Mouse (Mus musculus) midbrain, embryonic 11.5 days (tissue): Measurements from ENCODE around the gene Bahcc1. TPM values are rescaled to one million over a fixed set of nuclear protein-coding genes. Genes with fewer than 3 reads are reported as not detected.
A peak's percentile ranks its signal among the peaks of the same experiment; 100 is the strongest.

ENCODE experiments used
- ATAC-seq: fragments of 200-750 bp; cut with Nextera tagmentation; 2 replicates; pipeline ENCODE4 v1.8.0; 2017; ENCODE audit warnings: moderate TSS enrichment, moderate library complexity; ENCODE audit not compliant: low FRiP score
- DNase-seq: peaks from one replicate; pipeline ENCODE4 v3.0.0; 2015; ENCODE audit warnings: low spot score; ENCODE audit errors: missing footprints
- H3K27ac ChIP-seq: fragments of 300-500 bp; sonication (generic); 2 replicates; pipeline ENCODE4 v1.5.1; 2014; ENCODE audit warnings: low read depth, low read length
- H3K27me3 ChIP-seq: fragments of 300-500 bp; sonication (generic); 2 replicates; pipeline ENCODE4 v1.6.1; 2014; ENCODE audit warnings: mild to moderate bottlenecking, low read length, moderate library complexity, mixed read lengths; ENCODE audit not compliant: control insufficient read depth, insufficient read depth
- H3K36me3 ChIP-seq: fragments of 300-500 bp; sonication (generic); 2 replicates; pipeline ENCODE4 v1.6.1; 2014; ENCODE audit warnings: mild to moderate bottlenecking, low read length, moderate library complexity, mixed read lengths; ENCODE audit not compliant: control insufficient read depth, insufficient read depth
- H3K4me1 ChIP-seq: fragments of 300-500 bp; sonication (generic); 2 replicates; pipeline ENCODE4 v1.6.1; 2014; ENCODE audit warnings: low read length; ENCODE audit not compliant: control insufficient read depth, insufficient read depth
- H3K4me2 ChIP-seq: fragments of 300-500 bp; sonication (generic); 2 replicates; pipeline ENCODE4 v1.6.1; 2014; ENCODE audit warnings: mild to moderate bottlenecking, moderate library complexity
- H3K4me3 ChIP-seq: fragments of 300-500 bp; sonication (generic); 2 replicates; pipeline ENCODE4 v1.5.1; 2014; ENCODE audit warnings: low read depth, low read length
- H3K9ac ChIP-seq: fragments of 300-500 bp; sonication (generic); 2 replicates; pipeline ENCODE4 v1.6.1; 2014; ENCODE audit warnings: low read length
- H3K9me3 ChIP-seq: fragments of 300-500 bp; sonication (generic); 2 replicates; pipeline ENCODE4 v1.6.1; 2016; ENCODE audit warnings: low read length; ENCODE audit not compliant: control insufficient read depth
- WGBS: fragments of 180-500 bp; shearing (Covaris S2); extraction: QIAGEN DNeasy Blood & Tissue Kit; methylation state at CpG from one replicate; pipeline ENCODE4 v1.1.7; 2014; 5-methylcytosine and 5-hydroxymethylcytosine counted together
- polyA plus RNA-seq: library from polyadenylated mRNA; unstranded; fragments of >200 nt; fragmentation: Nextera tagmentation; extraction: Ambion mirVana; gene quantifications from 2 replicates; pipeline ENCODE4 v1.2.1, GENCODE M21; 2014

Bahcc1 gene
- polyA plus RNA-seq, 1 experiment from 2014 or later: 20.6 TPM

- peak; percentile 90 for DNase-seq
These were observed 5.1 kb upstream of the Bahcc1 start for GRCm38 (mm10) chr11:120227571-120228051.

GRCm38 (mm10) chr11:120228116-120228890, 4.4 kb upstream of the Bahcc1 start:
- peak overlapping the region; percentile 97 for H3K4me3 ChIP-seq
- no peaks in the 10 kb centered on the region for H3K9me3 ChIP-seq
- peak overlapping the region; percentile 35 for H3K27ac ChIP-seq

More at GRCm38 (mm10) chr11:120227571-120228051, 5.1 kb upstream of the Bahcc1 start:
- peak overlapping the region; percentile 99 for H3K9ac ChIP-seq
- 14% methylated on average over 8 of the region's 8 CpGs for WGBS
- no peaks in the 10 kb centered on the region for H3K36me3 ChIP-seq
- H3K4me2 ChIP-seq: peak overlapping the region; percentile 99
- no peak for ATAC-seq
- H3K27me3 ChIP-seq: no peaks in the 10 kb centered on the region
- H3K27ac ChIP-seq: peak overlapping the region; percentile 35
- H3K4me1 ChIP-seq: peaks cover 71% of the 10 kb centered on the region
- peak overlapping the region; percentile 9 for H3K4me3 ChIP-seq
- H3K9me3 ChIP-seq: no peaks in the 10 kb centered on the region

DNA sequence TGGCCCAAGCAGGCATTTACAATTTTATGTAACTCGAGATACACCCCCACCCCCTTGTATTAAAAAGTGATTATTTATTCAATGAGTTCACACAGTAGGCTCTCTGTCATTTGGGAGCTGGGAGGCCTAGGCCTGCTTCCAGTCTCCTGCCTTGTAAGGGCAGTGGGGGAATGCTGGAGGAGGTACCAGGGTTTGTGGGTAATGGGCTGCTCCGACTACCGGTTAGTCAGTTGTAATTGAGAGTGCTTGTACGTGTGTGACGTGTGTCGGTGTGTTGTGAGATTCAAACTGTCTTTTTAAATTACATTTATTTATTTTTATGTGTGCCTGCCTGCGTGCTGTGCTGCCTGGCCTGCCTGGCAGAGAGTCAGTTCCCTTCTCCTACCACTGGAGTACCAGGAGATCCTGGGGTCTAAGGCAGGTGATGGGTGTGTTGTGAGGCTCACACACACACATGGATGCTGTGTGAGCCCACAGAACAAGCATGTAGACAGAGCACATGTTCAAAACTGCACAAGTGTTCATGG, 3.8 kb upstream of the Bahcc1 start:
- DNase-seq (peak; percentile 94), ATAC-seq (no peak)
- H3K4me3 ChIP-seq: peak overlapping the region; percentile 97
- peak overlapping the region; percentile 99 for H3K9ac ChIP-seq
- no peak overlapping the region; the same call in 1 of the 2 replicates for H3K27ac ChIP-seq
- H3K4me1 ChIP-seq: peaks cover 64% of the 10 kb centered on the region
- no peaks in the 10 kb centered on the region for H3K9me3 ChIP-seq
- H3K36me3 ChIP-seq: no peaks in the 10 kb centered on the region
- 22% methylated on average over 7 of the region's 7 CpGs for WGBS
- H3K27me3 ChIP-seq: no peaks in the 10 kb centered on the region
- peak overlapping the region; percentile 99 for H3K4me2 ChIP-seq

More at GRCm38 (mm10) chr11:120228116-120228890, 4.4 kb upstream of the Bahcc1 start:
- peak; percentile 90 for DNase-seq
- WGBS: 31% methylated on average over 9 of the region's 9 CpGs
- Histone ChIP-seq H3K4me2 (peak overlapping the region; percentile 99), H3K36me3 (no peaks in the 10 kb centered on the region), H3K27me3 (no peaks in the 10 kb centered on the region), H3K4me1 (peaks cover 70% of the 10 kb centered on the region), H3K9ac (peak overlapping the region; percentile 99)
- ATAC-seq: no peak

GRCm38 (mm10) chr11:120229861-120230751, 2.6 kb upstream of the Bahcc1 start:
- 2% methylated on average over 42 of the region's 42 CpGs for WGBS
- ATAC-seq (no peak), DNase-seq (peak; percentile 98)
- no peaks in the 10 kb centered on the region for H3K9me3 ChIP-seq
- no peaks in the 10 kb centered on the region for H3K27me3 ChIP-seq
- H3K4me3 ChIP-seq: peak overlapping the region; percentile 97
- H3K4me2 ChIP-seq: peak overlapping the region; percentile 99
- peaks cover 52% of the 10 kb centered on the region for H3K4me1 ChIP-seq
- H3K9ac ChIP-seq: peak overlapping the region; percentile 99
- H3K27ac ChIP-seq: peak overlapping the region; percentile 98
- no peaks in the 10 kb centered on the region for H3K36me3 ChIP-seq

- H3K4me1 ChIP-seq: peaks cover 44% of the 10 kb centered on the region
- peak overlapping the region; percentile 98 for H3K27ac ChIP-seq
These were observed 1.8 kb upstream of the Bahcc1 start for GRCm38 (mm10) chr11:120230841-120231370.

GRCm38 (mm10) chr11:120231379-120231778, 1.4 kb upstream of the Bahcc1 start:
- Histone ChIP-seq H3K4me3 (peak overlapping the region; percentile 97), H3K27ac (peak overlapping the region; percentile 98), H3K4me1 (peaks cover 40% of the 10 kb centered on the region), H3K36me3 (no peaks in the 10 kb centered on the region), H3K27me3 (no peaks in the 10 kb centered on the region), H3K4me2 (peak overlapping the region; percentile 99), H3K9ac (peak overlapping the region; percentile 99), H3K9me3 (no peaks in the 10 kb centered on the region)
- peak; percentile 100 for DNase-seq
- under 1% methylated on average over 26 of the region's 27 CpGs for WGBS
- peak; percentile 74 for ATAC-seq

More at GRCm38 (mm10) chr11:120230841-120231370, 1.8 kb upstream of the Bahcc1 start:
- DNase-seq: peak; percentile 98
- under 1% methylated on average over 57 of the region's 58 CpGs for WGBS
- H3K4me3 ChIP-seq: peak overlapping the region; percentile 97
- peak overlapping the region; percentile 99 for H3K9ac ChIP-seq
- ATAC-seq: no peak
- H3K4me2 ChIP-seq: peak overlapping the region; percentile 99
- no peaks in the 10 kb centered on the region for H3K27me3 ChIP-seq
- no peaks in the 10 kb centered on the region for H3K9me3 ChIP-seq
- no peaks in the 10 kb centered on the region for H3K36me3 ChIP-seq

DNA sequence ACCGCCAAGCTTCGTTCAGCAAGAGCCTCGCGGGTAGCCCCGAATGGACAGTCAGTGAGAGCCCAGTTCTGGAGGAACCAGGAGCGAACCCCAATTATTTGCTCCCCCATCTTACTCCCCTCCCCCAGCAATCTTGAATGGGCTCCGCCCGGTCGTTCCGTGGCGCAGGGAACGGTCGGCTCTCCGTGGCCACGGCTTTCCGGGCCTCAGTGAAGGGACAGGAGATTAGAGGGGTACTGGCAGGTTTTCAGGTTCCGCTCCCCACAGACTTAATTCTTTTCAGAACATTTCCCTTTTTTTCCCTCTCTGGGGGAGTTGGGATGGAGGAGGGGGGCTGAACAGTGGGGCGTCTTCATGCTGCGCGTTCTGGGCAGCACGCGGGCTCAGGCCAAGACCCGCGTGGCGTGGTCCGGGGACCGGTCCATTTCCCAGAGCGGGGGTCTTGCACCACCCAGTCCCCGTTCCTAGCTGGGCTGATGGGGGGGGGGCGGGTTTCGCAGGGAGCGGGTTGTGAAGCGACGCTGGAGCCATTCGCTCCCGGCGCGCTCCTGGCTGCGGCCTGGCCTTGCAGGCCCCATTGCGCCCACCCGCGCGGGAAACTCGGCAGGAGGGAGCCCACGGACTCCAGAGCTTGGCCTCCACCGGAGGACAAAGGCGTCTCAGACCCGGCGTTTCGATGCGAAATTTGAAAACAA, 841 bp downstream of the Bahcc1 start:
- WGBS: under 1% methylated on average over 45 of the region's 51 CpGs
- H3K9ac ChIP-seq: peak overlapping the region; percentile 100
- H3K9me3 ChIP-seq: no peaks in the 10 kb centered on the region
- H3K4me1 ChIP-seq: peaks cover 18% of the 10 kb centered on the region
- H3K27me3 ChIP-seq: no peaks in the 10 kb centered on the region
- H3K4me3 ChIP-seq: peak overlapping the region; percentile 97
- H3K36me3 ChIP-seq: no peaks in the 10 kb centered on the region
- no peak for ATAC-seq
- H3K27ac ChIP-seq: peak overlapping the region; percentile 97
- DNase-seq: peak; percentile 98
- peak overlapping the region; percentile 79 for H3K4me2 ChIP-seq

GRCm38 (mm10) chr11:120234136-120234775, 1.5 kb downstream of the Bahcc1 start:
- Histone ChIP-seq H3K27ac (peak overlapping the region; percentile 97), H3K4me1 (peaks cover 18% of the 10 kb centered on the region), H3K36me3 (no peaks in the 10 kb centered on the region), H3K4me3 (peak overlapping the region; percentile 97), H3K4me2 (peak overlapping the region; percentile 79), H3K9me3 (no peaks in the 10 kb centered on the region), H3K9ac (peak overlapping the region; percentile 100), H3K27me3 (no peaks in the 10 kb centered on the region)
- peak; percentile 99 for DNase-seq
- WGBS: under 1% methylated on average over 52 of the region's 52 CpGs
- ATAC-seq: peak; percentile 0; the same call in 1 of the 2 replicates
